Mouse (Mus musculus) CH12.LX (cell line): ENCODE measurements at regions not wholly inside any gene's neighbourhood (a gene's known extent, or its start where the extent isn't known, plus 50 kb on each side); places are given as distances from the start of the nearest gene placed in this dataset.

Experiments used
- DNase-seq: peaks from one replicate; pipeline ENCODE4 v3.0.0-alpha.2; 2013; ENCODE audit errors: extremely low read depth
- H3K27ac ChIP-seq: 2 replicates; pipeline ENCODE4 v1.5.1; 2012; ENCODE audit warnings: low read depth, mild to moderate bottlenecking, control low read depth, moderate library complexity; ENCODE audit not compliant: insufficient read depth
- H3K27me3 ChIP-seq: replicated peaks from 2 replicates; pipeline ENCODE3; 2012; ENCODE audit warnings: inconsistent platforms
- H3K36me3 ChIP-seq, 2 experiments: replicated peaks in 1 of 2; 2 replicates each; pipeline versions ENCODE3 to v1.6.1; 2012; ENCODE audit warnings: inconsistent platforms in 1 of 2, low read length in 1 of 2, mild to moderate bottlenecking in 1 of 2, mixed read lengths in 1 of 2, moderate library complexity in 1 of 2; ENCODE audit not compliant: control insufficient read depth in 1 of 2, insufficient read depth in 1 of 2
- H3K4me1 ChIP-seq, 2 experiments: 2 replicates each; pipeline ENCODE4 v1.6.1; 2012; ENCODE audit warnings: inconsistent platforms in 1 of 2, moderate library complexity in 1 of 2; ENCODE audit not compliant: insufficient read depth in 2 of 2, control insufficient read depth in 1 of 2
- H3K4me2 ChIP-seq: 2 replicates; pipeline ENCODE4 v1.6.1; 2012; ENCODE audit warnings: low read depth, mild to moderate bottlenecking, control low read depth; ENCODE audit not compliant: poor library complexity, insufficient read depth, severe bottlenecking
- H3K4me3 ChIP-seq, 3 experiments: fragments of 150-350 bp in 1 of 3; sonication (generic) in 1 of 3; replicated peaks in 1 of 3; 2 replicates each; pipeline versions ENCODE3 to v1.5.1; 2011 to 2012; ENCODE audit warnings: low read depth in 2 of 3, low read length in 2 of 3, mild to moderate bottlenecking in 2 of 3, moderate library complexity in 2 of 3, control low read depth in 1 of 3, improper control_type of control experiment in 1 of 3, inconsistent platforms in 1 of 3, mixed read lengths in 1 of 3; ENCODE audit not compliant: poor library complexity in 1 of 3
- H3K79me2 ChIP-seq: replicated peaks from 2 replicates; pipeline ENCODE4 v1.6.1; 2012; ENCODE audit warnings: mild to moderate bottlenecking, moderate library complexity; ENCODE audit not compliant: control insufficient read depth, poor library complexity, insufficient read depth, severe bottlenecking; ENCODE audit errors: extremely low read depth
- H3K9ac ChIP-seq: 2 replicates; pipeline ENCODE4 v1.6.1; 2012; ENCODE audit warnings: low read depth, mild to moderate bottlenecking, control low read depth, moderate library complexity; ENCODE audit not compliant: insufficient read depth
- H3K9me3 ChIP-seq: replicated peaks from 2 replicates; pipeline ENCODE3; 2012; ENCODE audit warnings: low read length, inconsistent platforms, mixed read lengths
- ELF1 ChIP-seq: IDR thresholded peaks from 2 replicates; pipeline ENCODE4 v1.6.1; 2014; ENCODE audit warnings: low read depth, mild to moderate bottlenecking, inconsistent platforms, low read length, improper control_type of control experiment
- ETS1 ChIP-seq: conservative IDR thresholded peaks from 2 replicates; pipeline ENCODE4 v1.6.1; 2012; ENCODE audit warnings: low read depth, mild to moderate bottlenecking, inconsistent platforms, low read length, improper control_type of control experiment, moderate library complexity
- GABPA ChIP-seq: IDR thresholded peaks from 2 replicates; pipeline ENCODE4 v1.6.1; 2012; ENCODE audit warnings: low read depth, low read length, improper control_type of control experiment, inconsistent platforms; ENCODE audit not compliant: insufficient replicate concordance
- KAT2A ChIP-seq: IDR thresholded peaks from 2 replicates; pipeline ENCODE4 v1.6.1; 2012; ENCODE audit warnings: low read length, improper control_type of control experiment, inconsistent platforms; ENCODE audit not compliant: insufficient replicate concordance
- MAZ ChIP-seq: IDR thresholded peaks from 2 replicates; pipeline ENCODE4 v1.6.1; 2012; ENCODE audit warnings: low read depth, mild to moderate bottlenecking, inconsistent platforms, low read length, improper control_type of control experiment, moderate library complexity
- RAD21 ChIP-seq: IDR thresholded peaks from 2 replicates; pipeline ENCODE4 v1.6.1; 2011; ENCODE audit warnings: low read depth, mild to moderate bottlenecking, low read length, improper control_type of control experiment, moderate library complexity
- USF2 ChIP-seq: conservative IDR thresholded peaks from 2 replicates; pipeline ENCODE4 v1.6.1; 2011; ENCODE audit warnings: low read depth, low read length, improper control_type of control experiment
- dilution Hi-C: fragments of 300-500 bp; cut with MboI; formaldehyde crosslinking; loops from 2 replicates; pipeline ENCODE4 v1.14.3; 2020; ENCODE audit warnings: low sequenced_read_pairs; ENCODE audit not compliant: extremely low pct_unique_long_range_greater_than_20kb, extremely low pct_ligation_motif_present
- in situ Hi-C: fragments of 300-500 bp; cut with MboI; formaldehyde crosslinking; loops from 3 replicates; pipeline ENCODE4 v1.14.3; 2019; ENCODE audit warnings: low sequenced_read_pairs, low pct_ligation_motif_present, low pct_unique_long_range_greater_than_20kb, mixed read lengths

DNA sequence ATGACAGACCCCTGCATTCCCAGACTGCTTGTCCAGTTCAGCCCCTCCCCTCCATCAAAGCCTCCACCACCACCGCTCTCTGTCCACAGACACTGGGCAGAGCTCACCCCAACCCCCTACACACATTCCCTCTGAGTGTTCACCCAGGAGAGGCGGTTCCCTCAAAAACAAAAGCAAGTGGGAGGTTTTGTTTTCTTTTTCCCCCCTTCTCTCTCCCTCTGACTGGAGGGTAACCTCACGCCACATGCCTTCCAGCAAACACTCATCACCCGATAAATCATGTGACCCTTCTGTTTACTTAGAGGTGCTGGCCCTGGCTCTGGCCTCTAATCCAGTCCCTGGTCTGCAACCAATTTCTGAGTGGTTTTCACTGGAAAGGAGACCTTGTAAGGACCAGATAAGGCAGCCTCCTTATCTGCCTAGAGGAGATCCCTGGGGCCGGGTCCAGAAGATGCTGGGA is 199.9 kb upstream of the Ankrd55 start:
- H3K79me2 ChIP-seq, result no peaks in the 10 kb centered on the region
- no peak for DNase-seq
- H3K4me1 ChIP-seq, result peaks cover 0 to 18% of the 10 kb centered on the region in 2 experiments; a peak in 2 of 4 replicates
- H3K4me2 ChIP-seq, result no peak overlapping the region
- dilution Hi-C loops, result no loop called here
- H3K27ac ChIP-seq, result no peak overlapping the region
- no peaks in the 10 kb centered on the region for H3K36me3 ChIP-seq
- H3K27me3 ChIP-seq, result no peaks in the 10 kb centered on the region
- TF ChIP-seq ELF1 (no peak), MAZ (no peak), USF2 (no peak), KAT2A (no peak)
- H3K4me3 ChIP-seq, result no peak overlapping the region
- no peaks in the 10 kb centered on the region for H3K9me3 ChIP-seq
- H3K9ac ChIP-seq, result no peak overlapping the region
- in situ Hi-C loops, result no loop called here

DNA sequence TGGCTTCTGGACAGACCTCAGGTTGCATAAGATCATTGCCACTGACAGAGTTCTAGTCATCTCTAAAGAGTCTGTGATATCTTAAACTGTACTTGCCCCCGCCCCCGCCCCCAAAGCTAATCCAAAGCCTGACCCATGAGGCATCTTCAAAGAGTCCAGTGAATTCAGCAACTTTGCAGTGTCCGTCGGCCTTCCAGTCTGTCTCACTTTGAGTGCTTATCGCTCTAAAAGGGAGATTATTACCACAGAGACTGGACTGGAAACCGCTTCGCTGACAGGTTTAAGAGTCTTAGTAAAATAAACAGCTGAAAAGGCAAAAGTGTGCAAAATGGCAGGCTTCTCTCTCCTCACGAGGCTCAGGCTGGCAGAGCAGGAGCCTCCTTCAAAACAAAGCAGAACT is 197.5 kb upstream of the Ankrd55 start:
- in situ Hi-C loops, result no loop called here
- no peaks in the 10 kb centered on the region for H3K79me2 ChIP-seq
- no peaks in the 10 kb centered on the region for H3K36me3 ChIP-seq
- no peaks in the 10 kb centered on the region for H3K27me3 ChIP-seq
- DNase-seq, result no peak
- no peaks in the 10 kb centered on the region for H3K9me3 ChIP-seq
- no peak overlapping the region for H3K4me3 ChIP-seq
- H3K27ac ChIP-seq, result no peak overlapping the region
- dilution Hi-C loops, result no loop called here
- no peak overlapping the region for H3K4me2 ChIP-seq
- TF ChIP-seq RAD21, result no peak
- H3K4me1 ChIP-seq, result peaks cover 0 to 5% of the 10 kb centered on the region in 2 experiments; a peak in 1 of 4 replicates
- H3K9ac ChIP-seq, result no peak overlapping the region

DNA sequence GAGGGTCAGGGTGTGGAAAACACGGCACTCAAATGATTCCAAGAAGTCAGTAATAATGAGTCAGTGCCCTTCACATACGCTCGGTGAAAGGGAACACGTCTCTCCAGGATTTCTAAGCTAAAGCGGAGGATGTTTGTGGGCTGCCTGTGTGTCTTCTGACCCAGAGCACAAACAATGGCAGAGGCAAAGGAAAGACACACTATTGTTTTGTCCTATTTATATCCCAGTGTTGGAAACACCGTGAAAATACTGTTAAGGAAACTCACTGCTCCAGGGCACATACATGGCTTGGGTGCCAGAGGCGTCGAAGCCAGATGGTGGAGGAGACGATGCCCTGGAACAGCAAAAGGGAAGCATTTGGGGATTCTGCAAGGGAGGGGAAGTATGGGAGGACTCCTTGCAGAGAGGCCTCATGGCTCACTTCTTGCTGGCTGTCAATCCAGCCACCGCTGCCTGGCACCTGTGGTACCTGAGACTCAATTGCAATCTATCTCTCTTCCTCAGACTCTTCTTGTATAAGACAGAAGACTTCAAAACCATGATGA is 192.6 kb upstream of the Ankrd55 start:
- TF ChIP-seq ETS1 (no peak), GABPA (no peak), KAT2A (no peak)
- no peaks in the 10 kb centered on the region for H3K36me3 ChIP-seq
- no peaks in the 10 kb centered on the region for H3K27me3 ChIP-seq
- in situ Hi-C loops, result no loop called here
- dilution Hi-C loops, result no loop called here
- no peak overlapping the region for H3K4me2 ChIP-seq
- H3K9ac ChIP-seq, result no peak overlapping the region
- no peak overlapping the region for H3K27ac ChIP-seq
- no peak for DNase-seq
- no peak overlapping the region for H3K4me3 ChIP-seq
- H3K9me3 ChIP-seq, result no peaks in the 10 kb centered on the region
- H3K4me1 ChIP-seq, result peaks cover 0 to 5% of the 10 kb centered on the region in 2 experiments; a peak in 1 of 4 replicates
- H3K79me2 ChIP-seq, result no peaks in the 10 kb centered on the region
